Mouse (Mus musculus): ENCODE data around the gene Zbed5. TPM values are rescaled to one million over a fixed set of nuclear protein-coding genes. Genes with fewer than 3 reads are reported as not detected.
A peak's percentile ranks its signal among the peaks of the same experiment; 100 is the strongest.

Zbed5 gene
- total RNA-seq, 2 experiments from 2014 or later = 1.2 to 4.2 TPM

- ATAC-seq (replicated peaks; ENCODE audit: poor library complexity, severe bottlenecking) = no peak
Measured at GRCm38 (mm10) chr5:129943402-129943801, 47.9 kb downstream of the Zbed5 start.

- ATAC-seq (replicated peaks; ENCODE audit: poor library complexity, severe bottlenecking) = peak; percentile 61
Measured at GRCm38 (mm10) chr5:129947528-129948033, 52.1 kb downstream of the Zbed5 start.

GRCm38 (mm10) chr5:129952143-129952542 is 56.6 kb downstream of the Zbed5 start:
- ATAC-seq (replicated peaks; ENCODE audit: poor library complexity, severe bottlenecking) = no peak

Other genes with a start within 250 kb of the Zbed5 start
- gene Zfp11, start 225.6 kb upstream of the Zbed5 start, total RNA-seq (2014; fragmentation: Nextera tagmentation) = 2.6 and 3.7 TPM in 2 replicates
- gene Zfp11, start 225.6 kb upstream of the Zbed5 start, total RNA-seq (2017) = 1.5 and 4.9 TPM in 2 replicates
- not detected in 2 replicates for gene Sept14, start 187.2 kb upstream of the Zbed5 start, total RNA-seq (2014; fragmentation: Nextera tagmentation)
- gene Sept14, start 187.2 kb upstream of the Zbed5 start, total RNA-seq (2017) = not detected in 2 replicates
- 132 and 207 TPM in 2 replicates for gene Mrps17, start 180.2 kb upstream of the Zbed5 start, total RNA-seq (2014; fragmentation: Nextera tagmentation)
- gene Mrps17, start 180.2 kb upstream of the Zbed5 start, total RNA-seq (2017) = 94.5 and 125 TPM in 2 replicates
- gene Nipsnap2, start 170.7 kb upstream of the Zbed5 start, total RNA-seq (2014; fragmentation: Nextera tagmentation) = 21.5 and 24.7 TPM in 2 replicates
- 26.2 and 30.1 TPM in 2 replicates for gene Nipsnap2, start 170.7 kb upstream of the Zbed5 start, total RNA-seq (2017)
- gene Psph, start 108.3 kb upstream of the Zbed5 start, total RNA-seq (2014; fragmentation: Nextera tagmentation) = 23.5 and 34.6 TPM in 2 replicates
- gene Psph, start 108.3 kb upstream of the Zbed5 start, total RNA-seq (2017) = 20.5 and 21.4 TPM in 2 replicates
- gene Sumf2, start 48.7 kb upstream of the Zbed5 start, total RNA-seq (2014; fragmentation: Nextera tagmentation) = 17.1 and 31.7 TPM in 2 replicates
- 22.6 and 24.5 TPM in 2 replicates for gene Sumf2, start 48.7 kb upstream of the Zbed5 start, total RNA-seq (2017)
- 360 and 388 TPM in 2 replicates for gene Chchd2, start 8.3 kb upstream of the Zbed5 start, total RNA-seq (2014; fragmentation: Nextera tagmentation)
- gene Chchd2, start 8.3 kb upstream of the Zbed5 start, total RNA-seq (2017) = 241 and 245 TPM in 2 replicates
- 0.36 TPM in 1 of 2 replicates, not detected in the other for gene Phkg1, start 2.8 kb downstream of the Zbed5 start, total RNA-seq (2014; fragmentation: Nextera tagmentation)
- gene Phkg1, start 2.8 kb downstream of the Zbed5 start, total RNA-seq (2017) = 0.98 and 1.5 TPM in 2 replicates
- gene Nupr1l, start 12.8 kb downstream of the Zbed5 start, total RNA-seq (2014; fragmentation: Nextera tagmentation) = 0.21 and 1.5 TPM in 2 replicates
- 0.34 and 0.72 TPM in 2 replicates for gene Nupr1l, start 12.8 kb downstream of the Zbed5 start, total RNA-seq (2017)
- 36.6 and 44.6 TPM in 2 replicates for gene Vkorc1l1, start 46.2 kb downstream of the Zbed5 start, total RNA-seq (2014; fragmentation: Nextera tagmentation)
- 26.7 and 39.9 TPM in 2 replicates for gene Vkorc1l1, start 46.2 kb downstream of the Zbed5 start, total RNA-seq (2017)
- 119 and 163 TPM in 2 replicates for gene Gusb, start 107.3 kb downstream of the Zbed5 start, total RNA-seq (2014; fragmentation: Nextera tagmentation)
- gene Gusb, start 107.3 kb downstream of the Zbed5 start, total RNA-seq (2017) = 91.6 and 103 TPM in 2 replicates
- gene Asl, start 133.5 kb downstream of the Zbed5 start, total RNA-seq (2014; fragmentation: Nextera tagmentation) = 34.6 and 40.6 TPM in 2 replicates
- 17.5 and 19.6 TPM in 2 replicates for gene Asl, start 133.5 kb downstream of the Zbed5 start, total RNA-seq (2017)
- gene Crcp, start 133.6 kb downstream of the Zbed5 start, total RNA-seq (2014; fragmentation: Nextera tagmentation) = 31.2 and 52.0 TPM in 2 replicates
- gene Crcp, start 133.6 kb downstream of the Zbed5 start, total RNA-seq (2017) = 40.7 and 67.6 TPM in 2 replicates
- gene Tpst1, start 177.6 kb downstream of the Zbed5 start, total RNA-seq (2014; fragmentation: Nextera tagmentation) = 16.0 and 17.3 TPM in 2 replicates
- 3.4 and 7.5 TPM in 2 replicates for gene Tpst1, start 177.6 kb downstream of the Zbed5 start, total RNA-seq (2017)
- 3.2 and 4.4 TPM in 2 replicates for gene Kctd7, start 249.1 kb downstream of the Zbed5 start, total RNA-seq (2014; fragmentation: Nextera tagmentation)
- 3.6 and 4.1 TPM in 2 replicates for gene Kctd7, start 249.1 kb downstream of the Zbed5 start, total RNA-seq (2017)